Mouse (Mus musculus) ES-E14 (cell line): ENCODE results near the gene Mecr. TPM values are rescaled to one million over a fixed set of nuclear protein-coding genes. Genes with fewer than 3 reads are reported as not detected.

ENCODE experiments used
- DNase-seq: peaks from one replicate; pipeline ENCODE4 v3.0.0-alpha.2; 2013; ENCODE audit warnings: low read depth, low spot score
- H3K27ac ChIP-seq: 2 replicates; pipeline ENCODE4 v1.5.1; 2012; ENCODE audit warnings: low read depth, mild to moderate bottlenecking, low read length, moderate library complexity, mixed read lengths; ENCODE audit not compliant: poor library complexity, insufficient read depth, severe bottlenecking
- H3K36me3 ChIP-seq: 2 replicates; pipeline ENCODE4 v1.6.1; 2012; ENCODE audit warnings: mild to moderate bottlenecking, low read length, moderate library complexity, mixed read lengths; ENCODE audit not compliant: control insufficient read depth, poor library complexity, insufficient read depth, severe bottlenecking
- H3K4me1 ChIP-seq, 2 experiments: fragments of 150-350 bp in 1 of 2; sonication (generic) in 1 of 2; 2 replicates each; pipeline ENCODE4 v1.6.1; 2012; ENCODE audit warnings: low read length in 2 of 2, mild to moderate bottlenecking in 1 of 2, mixed read lengths in 1 of 2; ENCODE audit not compliant: control insufficient read depth in 2 of 2, insufficient read depth in 2 of 2, poor library complexity in 1 of 2
- H3K4me3 ChIP-seq, 2 experiments: fragments of 150-350 bp in 1 of 2; sonication (generic) in 1 of 2; 2 replicates each; pipeline ENCODE4 v1.5.1; 2012; ENCODE audit warnings: low read length in 2 of 2, low read depth in 1 of 2, mild to moderate bottlenecking in 1 of 2, mixed read lengths in 1 of 2; ENCODE audit not compliant: insufficient read depth in 1 of 2, poor library complexity in 1 of 2, severe bottlenecking in 1 of 2
- H3K9ac ChIP-seq: 2 replicates; pipeline ENCODE4 v1.6.1; 2012; ENCODE audit warnings: low read depth, mild to moderate bottlenecking, low read length, mixed read lengths; ENCODE audit not compliant: poor library complexity, insufficient read depth, severe bottlenecking
- H3K9me3 ChIP-seq: fragments of 150-350 bp; sonication (generic); 2 replicates; pipeline ENCODE4 v1.6.1; 2012; ENCODE audit warnings: low read depth, mild to moderate bottlenecking, low read length; ENCODE audit not compliant: control insufficient read depth, insufficient read depth
- CHD2 ChIP-seq: IDR thresholded peaks from 2 replicates; pipeline ENCODE4 v1.6.1; 2014; ENCODE audit warnings: mild to moderate bottlenecking, low read depth, low read length, inconsistent platforms
- HCFC1 ChIP-seq: IDR thresholded peaks from 2 replicates; pipeline ENCODE4 v1.6.1; 2012; ENCODE audit warnings: low read length, inconsistent platforms, borderline replicate concordance; ENCODE audit not compliant: insufficient read depth
- MAFK ChIP-seq: IDR thresholded peaks from 2 replicates; pipeline ENCODE4 v1.6.1; 2014; ENCODE audit warnings: mild to moderate bottlenecking, low read depth, low read length, inconsistent platforms; ENCODE audit not compliant: insufficient read depth
- ZC3H11A ChIP-seq: IDR thresholded peaks from 2 replicates; pipeline ENCODE4 v1.6.1; 2012; ENCODE audit warnings: low read depth, mild to moderate bottlenecking, inconsistent platforms, low read length, borderline replicate concordance
- ZNF384 ChIP-seq: IDR thresholded peaks from 2 replicates; pipeline ENCODE4 v1.6.1; 2012; ENCODE audit warnings: low read depth, low read length, inconsistent platforms
- in situ Hi-C, 2 experiments: fragments of 600-800 bp; cut with MboI; formaldehyde crosslinking; loops; one replicate each; pipeline ENCODE4 v1.15.1; 2025; ENCODE audit warnings: low sequenced_read_pairs in 2 of 2, inconsistent platforms in 1 of 2; ENCODE audit not compliant: unreplicated experiment in 2 of 2
- total RNA-seq: library from RNA; depleted of rRNA; stranded (reverse); fragments of 300-350 nt; gene quantifications from 2 replicates; pipeline ENCODE4 v1.2.3, GENCODE M21; 2012

Gene Mecr
- total RNA-seq, 1 experiment = 31.2 TPM

DNA sequence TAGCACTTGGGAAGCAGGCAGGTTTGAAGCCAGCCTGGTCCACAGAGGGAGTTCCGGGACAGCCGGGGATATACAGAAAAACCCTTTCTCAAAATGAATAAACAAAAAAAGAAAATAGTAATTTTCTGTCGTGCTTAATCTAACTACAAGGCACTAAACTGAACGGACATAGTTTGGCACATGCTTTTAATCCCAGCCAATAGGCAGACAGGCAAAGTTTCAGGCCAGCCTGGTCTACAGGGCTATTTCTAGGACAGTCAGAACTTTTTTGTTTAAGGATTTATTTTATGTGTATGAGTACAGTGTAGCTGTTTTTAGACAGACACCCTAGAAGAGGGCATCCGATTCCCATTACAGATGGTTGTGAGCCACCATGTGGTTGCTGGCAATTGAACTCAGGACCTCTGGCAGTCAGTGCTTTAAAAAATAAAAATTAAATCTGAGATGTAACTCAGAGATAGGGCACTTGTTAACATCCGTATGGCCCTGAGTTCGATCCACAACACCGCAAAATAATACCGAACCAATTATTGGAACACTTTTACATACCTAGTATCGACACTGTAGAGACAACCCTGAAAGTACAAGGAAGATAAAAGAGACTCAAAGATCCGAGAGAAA is 29.5 kb downstream of the Mecr start:
- Histone ChIP-seq H3K9me3 (no peaks in the 10 kb centered on the region), H3K27ac (peak overlapping the region; percentile 14; the same call in 1 of the 2 replicates), H3K36me3 (peaks cover 2% of the 10 kb centered on the region; the same call in 1 of the 2 replicates), H3K9ac (peak overlapping the region; percentile 85), H3K4me3 (peak overlapping the region; percentile 84 to 88), H3K4me1 (peaks cover 5 to 14% of the 10 kb centered on the region in 2 experiments; a peak in 3 of 4 replicates)
- in situ Hi-C loops = no loop called here
- no peak for TF ChIP-seq ZC3H11A
- no peak for TF ChIP-seq CHD2
- TF ChIP-seq HCFC1 = no peak
- TF ChIP-seq ZNF384 = no peak
- TF ChIP-seq MAFK = no peak
- DNase-seq = no peak

DNA sequence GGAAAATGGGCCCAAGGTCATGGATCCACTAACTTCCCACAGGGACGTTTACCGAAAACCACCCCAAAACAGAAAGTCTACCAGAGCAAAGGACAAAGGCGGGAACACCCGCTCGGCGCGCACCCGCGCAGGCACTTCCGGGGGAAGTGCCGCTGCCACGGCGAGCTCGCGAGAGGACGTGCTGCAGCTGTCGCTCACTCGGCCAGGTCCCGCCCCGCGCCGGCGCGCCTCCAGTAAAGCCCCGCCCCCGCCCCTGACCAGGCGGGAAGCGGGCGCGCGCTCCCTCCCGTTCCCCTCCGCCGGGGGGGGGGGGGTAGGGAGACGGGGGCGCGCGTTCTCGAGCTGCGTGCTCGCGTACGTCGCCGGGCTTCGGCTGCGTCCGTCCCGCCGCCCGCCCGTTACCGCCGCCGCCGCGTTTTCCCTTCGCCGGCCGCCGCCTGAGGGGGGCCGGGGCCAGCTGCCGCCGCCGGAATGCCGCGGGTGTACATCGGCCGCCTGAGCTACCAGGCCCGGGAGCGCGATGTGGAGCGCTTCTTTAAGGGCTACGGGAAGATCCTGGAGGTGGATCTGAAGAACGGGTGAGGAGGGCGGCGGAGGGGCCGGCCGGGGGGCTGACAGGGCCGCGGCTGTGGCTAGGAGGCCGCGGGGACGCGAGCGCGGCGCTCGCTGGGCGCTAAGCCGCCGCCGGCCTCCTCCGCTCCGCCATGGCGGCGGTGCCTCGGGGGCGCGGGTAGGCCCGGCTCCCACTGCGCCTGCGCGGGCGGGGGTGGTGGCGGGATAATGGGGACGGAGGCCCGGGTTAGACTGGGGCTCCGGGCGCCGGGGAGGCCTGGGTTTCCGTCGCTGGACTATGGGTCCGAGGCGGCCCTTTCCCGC is 30.3 kb downstream of the Mecr start, which contains the start of gene Srsf4:
Gene Srsf4, plus strand, starts transcription at position 325 of the 876 bp plus-strand sequence.
- Histone ChIP-seq H3K27ac (peak within 1 kb of the TSS; percentile 97), H3K36me3 (peaks cover 2% of the 10 kb centered on the region; the same call in 1 of the 2 replicates), H3K9ac (peak within 1 kb of the TSS; percentile 100), H3K4me3 (peak within 1 kb of the TSS; percentile 98 to 99), H3K4me1 (peaks cover 5 to 14% of the 10 kb centered on the region in 2 experiments; a peak in 3 of 4 replicates), H3K9me3 (no peaks in the 10 kb centered on the region)
- in situ Hi-C loops = no loop called here
- peak; percentile 81 for DNase-seq
- TF ChIP-seq ZNF384 = no peak
- TF ChIP-seq HCFC1 = peak; percentile 51
- peak; percentile 91 for TF ChIP-seq CHD2
- no peak for TF ChIP-seq MAFK
- TF ChIP-seq ZC3H11A = no peak

DNA sequence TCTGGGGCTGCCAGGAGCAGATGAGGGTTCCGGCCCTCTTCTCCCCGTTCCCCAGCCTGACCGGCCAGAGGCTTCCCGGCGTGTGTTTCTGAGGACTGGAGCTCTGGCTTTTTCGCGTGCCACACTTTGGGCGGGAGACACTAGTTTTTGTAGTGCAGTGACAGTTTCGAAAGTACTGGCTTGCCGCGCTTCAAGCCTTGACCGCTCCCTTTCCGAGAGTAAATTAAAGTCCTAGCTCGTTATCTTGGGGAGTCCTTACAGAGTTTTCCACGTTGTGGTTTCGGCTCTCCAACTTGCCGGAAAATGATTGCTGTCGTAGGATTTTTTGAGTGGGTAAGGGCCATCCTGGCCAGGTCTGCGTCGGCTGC is 30.9 kb downstream of the Mecr start:
- in situ Hi-C loops = no loop called here
- H3K9me3 ChIP-seq = no peaks in the 10 kb centered on the region
- no peak for TF ChIP-seq ZNF384
- TF ChIP-seq CHD2 = no peak
- no peak for TF ChIP-seq HCFC1
- no peak for TF ChIP-seq MAFK
- no peak for TF ChIP-seq ZC3H11A
- peak overlapping the region; percentile 98 to 99 for H3K4me3 ChIP-seq
- DNase-seq = peak; percentile 24
- peaks cover 5 to 14% of the 10 kb centered on the region in 2 experiments; a peak in 3 of 4 replicates for H3K4me1 ChIP-seq
- H3K36me3 ChIP-seq = peaks cover 2% of the 10 kb centered on the region; the same call in 1 of the 2 replicates
- H3K27ac ChIP-seq = peak overlapping the region; percentile 97
- peak overlapping the region; percentile 100 for H3K9ac ChIP-seq

DNA sequence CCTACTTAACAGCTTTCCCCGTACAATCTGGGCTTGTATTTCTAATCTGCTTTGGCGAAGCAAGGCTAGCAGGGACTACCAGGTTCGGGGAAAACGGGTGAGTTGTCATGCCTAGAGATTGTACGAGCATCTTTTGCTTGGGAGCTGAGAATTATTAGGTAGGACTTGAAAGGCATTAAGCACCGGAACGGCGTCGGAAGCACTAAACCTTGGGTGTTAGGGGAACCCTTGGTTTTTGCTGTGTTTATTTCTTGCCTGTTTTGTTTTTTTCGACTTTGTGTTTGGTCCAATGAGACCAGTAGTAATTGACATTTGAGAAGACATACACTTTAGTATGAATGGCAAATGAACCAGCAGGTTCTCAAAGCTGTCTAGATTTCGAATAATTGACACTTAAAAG is 31.3 kb downstream of the Mecr start:
- TF ChIP-seq ZNF384 (no peak), HCFC1 (no peak), MAFK (no peak), ZC3H11A (no peak), CHD2 (no peak)
- H3K4me1 ChIP-seq = peaks cover 5 to 14% of the 10 kb centered on the region in 2 experiments; a peak in 3 of 4 replicates

More for the DNA sequence above, 31.3 kb downstream of the Mecr start:
- in situ Hi-C loops = no loop called here
- peak overlapping the region; percentile 100 for H3K9ac ChIP-seq
- no peak overlapping the region for H3K27ac ChIP-seq
- H3K9me3 ChIP-seq = no peaks in the 10 kb centered on the region
- peaks cover 2% of the 10 kb centered on the region; the same call in 1 of the 2 replicates for H3K36me3 ChIP-seq
- H3K4me3 ChIP-seq = peak overlapping the region; percentile 98 to 99
- no peak for DNase-seq
